23 mouse cellular contexts compared by ENCODE assay signal in genomic region chr11:81189103-81189502, GRCm38 (mm10).
A peak's percentile ranks its signal among the peaks of the same experiment; 100 is the strongest.
DNase-seq lines count a peak whose midpoint lies in the region; TF ChIP-seq lines count a peak whose summit lies in the region.
"Had no signal": no experiment of that assay in that cellular context is flagged by ENCODE, and none has a peak within 500 bp of the region (broad histone marks: within the 10 kb centered on the region; RNA-seq: fewer than 3 reads in every experiment).

No protein-coding gene starts in this region.

- TF ChIP-seq CTCF in olfactory bulb, adult 2 months (IDR thresholded peaks at IDR 0.05; ENCODE audit: insufficient read depth, low read depth, low read length): no peak

- TF ChIP-seq POLR2A in olfactory bulb, adult 2 months (IDR thresholded peaks at IDR 0.05; ENCODE audit: insufficient read depth, low read depth, low read length): no peak

- 41% methylated on average over 6 of the region's 6 CpGs for WGBS in olfactory bulb, adult 2 months

- H3K27ac ChIP-seq in olfactory bulb, adult 2 months (ENCODE audit: insufficient read depth, low read depth, low read length): 0 out of 2 replicates have a peak overlapping the region, but pooled peaks have one; percentile 65
- H3K27ac ChIP-seq: forebrain, embryonic 12.5 days; hindbrain, embryonic 14.5 days; liver, embryonic 12.5 days; macrophage; midbrain, embryonic 13.5 days; neural tube, embryonic 13.5 days had no signal

- DNase-seq in frontal cortex, postnatal 36 days (ENCODE audit: low spot score in 2 of 2): peak; percentile 24 to 34
- no peak for DNase-seq in frontal cortex, postnatal 14 days (ENCODE audit: low spot score in 2 of 2)
- DNase-seq in left cerebral cortex, adult 18-20 months (ENCODE audit: low spot score in 2 of 2): peak; percentile 36 to 44
- no peak for DNase-seq in left cerebral cortex, postnatal 4 days
- DNase-seq in right cerebral cortex, adult 18-20 months: peak; percentile 76
- DNase-seq in right cerebral cortex, postnatal 14 days: no peak
- no peak for DNase-seq in embryo, embryonic 10.5 days (ENCODE audit: low spot score)
- DNase-seq: adrenal gland, postnatal 25 days; cerebellum, adult 18-20 months; cerebellum, postnatal 10 days; gastrocnemius, postnatal 14 days; kidney, postnatal 14 days; liver, postnatal 0 days; retina, postnatal 1 day had no signal

- no peak overlapping the region for H3K4me3 ChIP-seq in olfactory bulb, adult 2 months (ENCODE audit: insufficient read depth, low read depth, low read length)
- H3K4me3 ChIP-seq: erythroblast, embryonic 14.5 days; forebrain, embryonic 12.5 days; heart, embryonic 12.5 days; liver, embryonic 12.5 days; midbrain, embryonic 13.5 days; neural tube, embryonic 13.5 days had no signal

- intact Hi-C loops in left cerebral cortex, postnatal 4 days (cut with DNase I): no loop called here

- H3K4me1 ChIP-seq in olfactory bulb, adult 2 months (ENCODE audit: control insufficient read depth, insufficient read depth, low read length): peaks cover 17% of the 10 kb centered on the region
- H3K4me1 ChIP-seq: forebrain, embryonic 12.5 days; heart, embryonic 12.5 days; liver, embryonic 12.5 days; midbrain, embryonic 13.5 days; neural tube, embryonic 13.5 days had no signal

Comparison
In these comparisons a context has a peak if more than half of its experiments do, and no peak if none do; other contexts are left out.
1. DNase-seq: peak in frontal cortex, postnatal 36 days (2 of 2), left cerebral cortex, adult 18-20 months (2 of 2) and right cerebral cortex, adult 18-20 months (single experiment); none in frontal cortex, postnatal 14 days (0 of 2), left cerebral cortex, postnatal 4 days (single experiment), right cerebral cortex, postnatal 14 days (single experiment) and embryo, embryonic 10.5 days (single experiment).